Mouse (Mus musculus) embryonic facial prominence, embryonic 10.5 days (tissue): Measurements from ENCODE around the gene Fam161a. TPM values are rescaled to one million over a fixed set of nuclear protein-coding genes. Genes with fewer than 3 reads are reported as not detected.
A peak's percentile ranks its signal among the peaks of the same experiment; 100 is the strongest.

ENCODE experiments used
- DNase-seq: peaks from one replicate; pipeline ENCODE4 v3.0.0-alpha.2; 2017; ENCODE audit warnings: low spot score
- H3K27ac ChIP-seq: fragments of 300-500 bp; sonication (generic); replicated peaks from 2 replicates; pipeline ENCODE4 v1.5.1; 2016; ENCODE audit warnings: mild to moderate bottlenecking
- H3K27me3 ChIP-seq: fragments of 300-500 bp; sonication (generic); replicated peaks from 2 replicates; pipeline ENCODE4 v1.6.1; 2016; ENCODE audit warnings: low read depth, mild to moderate bottlenecking; ENCODE audit not compliant: poor library complexity, severe bottlenecking
- H3K36me3 ChIP-seq: fragments of 300-500 bp; sonication (generic); replicated peaks from 2 replicates; pipeline ENCODE4 v1.6.1; 2016; ENCODE audit warnings: mild to moderate bottlenecking, moderate library complexity
- H3K4me1 ChIP-seq: fragments of 300-500 bp; sonication (generic); 2 replicates; pipeline ENCODE4 v1.6.1; 2016
- H3K4me3 ChIP-seq: fragments of 300-500 bp; sonication (generic); 2 replicates; pipeline ENCODE4 v1.5.1; 2016; ENCODE audit warnings: mild to moderate bottlenecking, moderate library complexity
- H3K9me3 ChIP-seq: fragments of 300-500 bp; sonication (generic); 2 replicates; pipeline ENCODE4 v1.6.1; 2016; ENCODE audit warnings: mild to moderate bottlenecking
- WGBS: fragments of 180-500 bp; shearing (Covaris S2); methylation state at CpG from one replicate; pipeline ENCODE4 v1.1.7; 2016; 5-methylcytosine and 5-hydroxymethylcytosine counted together
- polyA plus RNA-seq: library from polyadenylated mRNA; unstranded; fragments of >200 nt; fragmentation: Nextera tagmentation; extraction: Ambion mirVana; gene quantifications from 2 replicates; pipeline ENCODE4 v1.2.1, GENCODE M21; 2016

Gene Fam161a
- polyA plus RNA-seq, 1 experiment from 2014 or later, result 2.8 TPM

DNA sequence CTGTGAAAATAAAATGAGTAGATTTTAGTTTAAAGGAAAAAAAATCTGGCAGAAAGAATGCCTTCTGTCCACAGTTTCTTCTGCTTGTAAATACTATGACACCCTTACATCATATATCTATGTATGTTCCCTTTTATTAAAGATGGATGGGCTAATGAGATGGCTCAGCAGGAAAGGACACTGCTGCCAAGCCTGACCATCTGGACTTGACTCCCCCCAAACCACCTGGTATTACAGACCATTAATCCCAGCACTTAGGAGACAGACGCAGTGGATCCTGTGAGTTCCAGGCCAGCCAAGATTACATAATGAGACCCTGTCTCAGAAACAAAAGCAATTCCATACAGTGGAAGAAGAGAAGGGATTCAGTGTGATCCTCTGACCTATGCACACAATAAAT is 28.6 kb upstream of the Fam161a start:
- no peak for DNase-seq
- H3K4me3 ChIP-seq, result no peak overlapping the region
- peaks cover 28% of the 10 kb centered on the region for H3K4me1 ChIP-seq
- no peaks in the 10 kb centered on the region for H3K27me3 ChIP-seq
- peaks cover 45% of the 10 kb centered on the region for H3K36me3 ChIP-seq
- H3K9me3 ChIP-seq, result peaks cover 7% of the 10 kb centered on the region; the same call in 1 of the 2 replicates
- no peak overlapping the region for H3K27ac ChIP-seq
- 76% methylated on average over 1 of the region's 1 CpGs for WGBS

- Histone ChIP-seq H3K9me3 (peaks cover 1% of the 10 kb centered on the region; the same call in 1 of the 2 replicates), H3K4me3 (no peak overlapping the region), H3K36me3 (peaks cover 40% of the 10 kb centered on the region), H3K27ac (no peak overlapping the region), H3K27me3 (no peaks in the 10 kb centered on the region), H3K4me1 (peaks cover 23% of the 10 kb centered on the region)
- 82% methylated on average over 1 of the region's 1 CpGs for WGBS
- no peak for DNase-seq
Observed at GRCm38 (mm10) chr11:22979221-22979620, 28.1 kb upstream of the Fam161a start.

DNA sequence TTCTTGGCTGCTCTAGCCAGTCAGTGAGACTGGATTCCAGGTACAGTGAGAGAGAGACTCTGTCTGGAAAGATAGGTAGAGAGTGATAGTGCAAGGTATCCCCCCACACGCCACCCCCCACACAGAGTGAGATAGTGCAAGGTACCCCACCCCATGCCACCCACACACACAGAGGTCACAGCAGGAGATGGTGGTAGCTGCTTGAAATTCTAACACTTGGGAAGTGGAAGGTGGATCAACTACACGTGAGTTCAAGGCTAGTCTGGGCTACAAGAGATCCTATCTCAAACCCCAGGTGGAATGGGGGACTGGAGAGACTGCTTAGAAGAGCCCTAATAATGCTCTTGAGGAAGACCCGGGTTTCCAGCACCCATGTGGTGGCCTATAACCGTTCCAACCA is 26.3 kb upstream of the Fam161a start:
- peak overlapping the region; percentile 94 for H3K27ac ChIP-seq

DNA sequence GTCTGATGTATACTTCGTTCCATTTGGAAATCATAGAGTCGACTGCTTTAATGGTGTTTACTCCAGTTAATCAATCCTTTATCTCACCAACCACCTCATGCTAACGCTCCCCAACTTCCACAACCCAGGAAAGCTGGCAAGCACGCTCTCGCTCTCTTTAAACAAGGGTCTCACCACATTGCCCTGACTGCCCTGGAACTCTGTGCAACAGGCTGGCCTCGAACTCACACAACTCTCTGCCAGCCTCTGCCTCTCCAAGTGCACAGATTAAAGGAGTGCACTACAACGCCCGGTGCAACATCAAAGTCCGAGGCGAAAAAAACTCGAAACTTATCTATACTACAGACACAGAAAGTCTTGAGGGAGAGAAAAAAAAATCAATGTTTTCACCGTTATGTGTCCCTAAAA is 25.8 kb upstream of the Fam161a start:
- no peak for DNase-seq
- Histone ChIP-seq H3K4me1 (peaks cover 10% of the 10 kb centered on the region), H3K4me3 (peak overlapping the region; percentile 80), H3K27ac (peak overlapping the region; percentile 94), H3K9me3 (no peaks in the 10 kb centered on the region), H3K36me3 (peaks cover 28% of the 10 kb centered on the region), H3K27me3 (no peaks in the 10 kb centered on the region)
- WGBS, result 5% methylated on average over 12 of the region's 12 CpGs

More for the DNA sequence above, 26.3 kb upstream of the Fam161a start:
- Histone ChIP-seq H3K36me3 (peaks cover 33% of the 10 kb centered on the region), H3K27me3 (no peaks in the 10 kb centered on the region), H3K9me3 (no peaks in the 10 kb centered on the region), H3K4me1 (peaks cover 11% of the 10 kb centered on the region), H3K4me3 (peak overlapping the region; percentile 80)
- DNase-seq, result no peak
- whole genome bisulfite sequencing, result 49% methylated on average over 4 of the region's 4 CpGs

DNA sequence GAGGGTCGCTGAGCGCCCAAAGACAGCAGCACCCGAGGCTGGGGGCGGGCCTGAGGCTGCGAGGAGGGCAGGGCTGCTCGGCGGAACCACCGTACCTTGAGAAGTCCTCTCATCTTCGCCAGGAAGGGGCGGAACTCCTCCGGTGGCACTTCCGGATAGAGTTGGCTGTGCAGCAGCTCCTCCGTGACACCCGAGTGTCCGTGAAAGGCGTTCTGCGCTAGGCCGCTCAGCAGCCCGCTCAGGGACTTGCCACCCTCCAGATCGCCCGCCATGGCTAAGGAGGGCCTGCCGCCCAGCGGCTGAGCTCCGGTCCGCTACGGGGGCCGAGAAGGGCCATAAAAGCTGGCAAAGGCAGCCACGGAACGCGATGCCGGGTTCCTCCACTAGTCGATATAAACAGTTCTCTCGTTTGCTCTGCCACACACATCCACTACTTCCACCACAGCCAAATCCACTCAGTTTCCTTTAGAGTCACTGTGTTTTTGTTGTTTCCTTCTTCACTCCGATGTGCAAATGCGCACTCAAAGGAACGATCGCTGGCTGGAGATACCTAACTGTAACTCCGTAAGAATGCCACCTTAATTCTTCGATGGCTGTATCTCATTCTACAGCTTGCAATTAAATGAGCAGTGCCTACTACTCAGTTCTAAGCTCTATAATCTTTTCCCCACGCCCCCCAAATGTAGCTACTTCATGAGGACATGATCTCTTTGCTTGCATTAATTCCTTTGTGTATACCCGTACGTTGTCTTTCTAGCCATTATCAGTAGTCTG is 25.2 kb upstream of the Fam161a start, which contains the start of the genes Gm28048 and Commd1:
Gene Gm28048 (minus strand): TSS at position 107 of the 774 bp plus-strand sequence.
Gene Commd1 (minus strand): TSS at position 399 of the 774 bp plus-strand sequence.
- Histone ChIP-seq H3K9me3 (no peaks in the 10 kb centered on the region), H3K4me1 (peaks cover 10% of the 10 kb centered on the region), H3K4me3 (peak within 1 kb of the TSS; percentile 80), H3K27ac (peak within 1 kb of the TSS; percentile 94), H3K36me3 (peaks cover 22% of the 10 kb centered on the region), H3K27me3 (no peaks in the 10 kb centered on the region)
- 4% methylated on average over 42 of the region's 42 CpGs for WGBS
- peak; percentile 95 for DNase-seq

- H3K9me3 ChIP-seq, result no peaks in the 10 kb centered on the region
- peak overlapping the region; percentile 80 for H3K4me3 ChIP-seq
- H3K27ac ChIP-seq, result no peak overlapping the region
- WGBS, result 72% methylated on average over 6 of the region's 6 CpGs
- no peak for DNase-seq
- peaks cover 10% of the 10 kb centered on the region for H3K4me1 ChIP-seq
- no peaks in the 10 kb centered on the region for H3K27me3 ChIP-seq
- peaks cover 15% of the 10 kb centered on the region for H3K36me3 ChIP-seq
Observed at GRCm38 (mm10) chr11:22982846-22983245, 24.5 kb upstream of the Fam161a start.

GRCm38 (mm10) chr11:22985510-22985909 is 21.8 kb upstream of the Fam161a start:
- H3K27ac ChIP-seq, result no peak overlapping the region
- H3K36me3 ChIP-seq, result no peaks in the 10 kb centered on the region
- no peak overlapping the region for H3K4me3 ChIP-seq
- DNase-seq, result no peak
- peaks cover 14% of the 10 kb centered on the region for H3K4me1 ChIP-seq
- WGBS, result 79% methylated on average over 3 of the region's 3 CpGs
- H3K27me3 ChIP-seq, result no peaks in the 10 kb centered on the region
- no peaks in the 10 kb centered on the region for H3K9me3 ChIP-seq

- Histone ChIP-seq H3K4me1 (peaks cover 14% of the 10 kb centered on the region), H3K9me3 (no peaks in the 10 kb centered on the region), H3K36me3 (0 out of 2 replicates have a peak, but pooled peaks cover 2% of the 10 kb centered on the region), H3K4me3 (no peak overlapping the region), H3K27ac (no peak overlapping the region), H3K27me3 (no peaks in the 10 kb centered on the region)
- WGBS, result 57% methylated on average over 2 of the region's 2 CpGs
- DNase-seq, result peak; percentile 14
Observed at GRCm38 (mm10) chr11:22987357-22987756, 20.0 kb upstream of the Fam161a start.

DNA sequence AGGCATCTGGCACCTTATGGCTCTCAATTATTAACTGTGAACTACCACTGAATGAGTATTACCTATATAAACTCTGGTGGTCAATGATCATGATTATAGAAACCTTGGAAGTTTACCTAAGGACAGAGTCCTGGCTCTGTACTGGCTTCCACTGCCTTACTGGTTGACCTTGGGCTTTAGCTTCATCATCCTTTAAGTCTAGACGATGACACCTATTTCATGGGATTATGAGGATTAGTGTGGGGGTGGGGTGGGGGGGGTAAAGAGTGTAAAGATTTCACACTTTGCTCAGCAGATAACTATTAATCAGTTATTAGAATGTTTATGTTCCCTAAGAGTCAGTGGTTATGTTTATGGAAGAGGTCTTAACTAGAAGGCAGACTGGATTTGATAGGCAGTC is 17.5 kb upstream of the Fam161a start:
- peaks cover 16% of the 10 kb centered on the region for H3K4me1 ChIP-seq
- peak overlapping the region; percentile 90 for H3K4me3 ChIP-seq
- no peak for DNase-seq
- H3K27me3 ChIP-seq, result no peaks in the 10 kb centered on the region
- H3K27ac ChIP-seq, result peak overlapping the region; percentile 99
- peaks cover 23% of the 10 kb centered on the region for H3K36me3 ChIP-seq
- no peaks in the 10 kb centered on the region for H3K9me3 ChIP-seq
- 50% methylated on average over 1 of the region's 1 CpGs for WGBS

DNA sequence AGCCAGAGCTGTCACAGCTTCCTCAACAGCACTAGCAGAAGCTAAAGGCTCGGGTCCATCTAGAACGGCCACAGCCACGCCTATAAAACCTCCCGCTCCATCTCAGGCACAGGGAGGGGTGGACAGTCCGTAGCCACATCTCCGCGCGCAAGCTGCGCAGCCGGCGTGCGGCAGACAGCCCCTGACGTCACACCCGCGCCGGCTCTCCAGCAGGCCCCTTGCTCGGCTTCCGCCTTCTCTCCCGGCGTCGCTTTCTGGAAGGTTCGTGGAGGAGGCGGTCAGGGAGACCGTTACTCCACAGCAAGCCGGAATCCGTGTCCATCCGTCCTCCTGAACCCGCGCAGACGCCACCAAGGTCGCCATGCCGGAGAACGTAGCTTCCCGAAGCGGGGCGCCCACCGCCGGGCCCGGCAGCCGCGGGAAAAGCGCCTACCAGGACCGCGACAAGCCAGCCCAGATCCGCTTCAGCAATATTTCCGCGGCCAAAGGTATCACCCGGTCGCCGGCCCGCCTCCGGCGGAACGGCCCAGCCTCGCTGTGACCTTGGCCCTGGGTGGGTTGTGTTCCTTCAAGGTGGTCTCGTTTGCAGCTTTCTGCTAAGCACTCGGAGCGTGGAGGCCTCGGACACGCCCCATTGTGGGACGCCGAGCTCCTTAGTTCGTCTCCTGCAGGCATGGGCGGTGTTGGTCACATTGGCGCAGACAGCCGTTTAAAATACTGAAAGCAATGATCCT is 16.8 kb upstream of the Fam161a start, which contains the start of gene Cct4:
Gene Cct4 (plus strand): TSS at position 127 of the 734 bp plus-strand sequence.
- no peaks in the 10 kb centered on the region for H3K9me3 ChIP-seq
- WGBS, result under 1% methylated on average over 66 of the region's 66 CpGs

DNA sequence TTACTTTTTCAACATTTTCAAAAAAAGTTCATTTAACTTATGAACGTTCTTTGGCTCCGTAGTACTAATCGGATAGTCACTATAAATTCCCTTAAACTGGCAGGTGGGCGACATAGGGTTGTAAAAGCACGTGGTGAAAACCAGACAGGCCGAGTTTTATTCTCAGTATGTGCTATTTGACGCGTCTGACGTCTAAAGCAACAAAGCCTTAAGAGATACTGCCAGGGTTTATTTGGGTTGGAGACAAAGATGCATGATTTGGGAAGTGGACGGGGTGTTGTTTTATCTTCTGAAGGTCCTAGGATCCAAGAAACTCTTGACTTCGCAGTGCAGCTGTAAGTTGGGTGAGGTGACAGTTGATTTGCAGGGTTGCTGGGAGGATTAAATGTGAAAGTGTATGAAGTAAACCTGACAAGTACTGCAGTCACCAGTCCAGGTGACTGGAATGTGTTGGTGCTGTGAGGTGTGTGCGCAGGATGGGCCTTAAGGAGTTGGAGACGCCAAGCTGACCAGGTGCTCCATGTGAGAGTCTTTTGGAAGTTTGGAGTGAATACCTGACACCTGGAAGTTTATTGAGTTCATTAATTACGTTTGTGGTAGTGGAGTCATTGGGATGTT is 16.0 kb upstream of the Fam161a start:
- peaks cover 39% of the 10 kb centered on the region for H3K36me3 ChIP-seq
- H3K27ac ChIP-seq, result peak overlapping the region; percentile 99
- peak overlapping the region; percentile 90 for H3K4me3 ChIP-seq
- DNase-seq, result no peak
- peaks cover 16% of the 10 kb centered on the region for H3K4me1 ChIP-seq
- H3K27me3 ChIP-seq, result no peaks in the 10 kb centered on the region
- H3K9me3 ChIP-seq, result no peaks in the 10 kb centered on the region
- WGBS, result 12% methylated on average over 14 of the region's 14 CpGs

More for the DNA sequence above, 16.8 kb upstream of the Fam161a start, which contains the start of gene Cct4:
- Histone ChIP-seq H3K4me3 (peak within 1 kb of the TSS; percentile 90), H3K4me1 (peaks cover 16% of the 10 kb centered on the region), H3K27me3 (no peaks in the 10 kb centered on the region), H3K27ac (peak within 1 kb of the TSS; percentile 99), H3K36me3 (peaks cover 31% of the 10 kb centered on the region)
- peak; percentile 96 for DNase-seq

DNA sequence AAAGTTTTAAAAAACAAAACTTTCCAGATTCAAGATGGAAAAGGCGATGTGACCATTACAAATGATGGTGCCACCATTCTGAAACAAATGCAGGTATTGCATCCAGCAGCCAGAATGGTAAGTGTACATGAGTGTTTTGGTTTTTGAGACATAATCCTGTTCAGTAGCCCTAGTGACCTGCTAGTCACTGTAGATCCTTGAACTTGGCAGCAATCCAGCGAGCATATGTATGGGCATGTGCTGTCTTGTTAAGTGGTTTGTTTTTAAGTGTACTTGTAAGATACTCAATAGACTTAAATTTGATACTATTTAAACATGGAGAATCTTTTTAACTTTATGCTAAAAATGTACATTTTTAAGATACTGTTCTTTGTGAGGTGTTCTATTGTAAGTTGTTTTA is 13.1 kb upstream of the Fam161a start:
- Histone ChIP-seq H3K9me3 (no peaks in the 10 kb centered on the region), H3K27ac (no peak overlapping the region), H3K36me3 (peaks cover 68% of the 10 kb centered on the region), H3K27me3 (no peaks in the 10 kb centered on the region), H3K4me1 (peaks cover 16% of the 10 kb centered on the region), H3K4me3 (no peak overlapping the region)
- DNase-seq, result no peak
- WGBS, result 94% methylated on average over 2 of the region's 2 CpGs
